Mouse (Mus musculus) brown adipose tissue, adult 24 weeks (tissue): ENCODE results near the gene Bcl2. TPM values are rescaled to one million over a fixed set of nuclear protein-coding genes. Genes with fewer than 3 reads are reported as not detected.

Source experiments
- H3K27ac ChIP-seq: fragments of 200-500 bp; replicated peaks from 2 replicates; pipeline ENCODE4 v1.5.1; 2012; ENCODE audit warnings: low read depth, mild to moderate bottlenecking, low read length
- H3K4me1 ChIP-seq: fragments of 200-500 bp; 2 replicates; pipeline ENCODE4 v1.6.1; 2012; ENCODE audit warnings: low read length, mixed read lengths; ENCODE audit not compliant: control insufficient read depth, insufficient read depth, insufficient read length
- H3K4me3 ChIP-seq: fragments of 200-500 bp; 2 replicates; pipeline ENCODE4 v1.5.1; 2012; ENCODE audit warnings: low read depth, mild to moderate bottlenecking, low read length, moderate library complexity; ENCODE audit not compliant: insufficient read depth
- polyA plus RNA-seq: library from polyadenylated mRNA; stranded (reverse); fragments of >200 nt; gene quantifications from 2 replicates; pipeline ENCODE4 v1.2.4, GENCODE M21; 2012; ENCODE audit not compliant: missing spikeins, insufficient read depth, insufficient read length

Bcl2 gene
- 0.71 and 1.3 TPM in 2 replicates for polyA plus RNA-seq

DNA sequence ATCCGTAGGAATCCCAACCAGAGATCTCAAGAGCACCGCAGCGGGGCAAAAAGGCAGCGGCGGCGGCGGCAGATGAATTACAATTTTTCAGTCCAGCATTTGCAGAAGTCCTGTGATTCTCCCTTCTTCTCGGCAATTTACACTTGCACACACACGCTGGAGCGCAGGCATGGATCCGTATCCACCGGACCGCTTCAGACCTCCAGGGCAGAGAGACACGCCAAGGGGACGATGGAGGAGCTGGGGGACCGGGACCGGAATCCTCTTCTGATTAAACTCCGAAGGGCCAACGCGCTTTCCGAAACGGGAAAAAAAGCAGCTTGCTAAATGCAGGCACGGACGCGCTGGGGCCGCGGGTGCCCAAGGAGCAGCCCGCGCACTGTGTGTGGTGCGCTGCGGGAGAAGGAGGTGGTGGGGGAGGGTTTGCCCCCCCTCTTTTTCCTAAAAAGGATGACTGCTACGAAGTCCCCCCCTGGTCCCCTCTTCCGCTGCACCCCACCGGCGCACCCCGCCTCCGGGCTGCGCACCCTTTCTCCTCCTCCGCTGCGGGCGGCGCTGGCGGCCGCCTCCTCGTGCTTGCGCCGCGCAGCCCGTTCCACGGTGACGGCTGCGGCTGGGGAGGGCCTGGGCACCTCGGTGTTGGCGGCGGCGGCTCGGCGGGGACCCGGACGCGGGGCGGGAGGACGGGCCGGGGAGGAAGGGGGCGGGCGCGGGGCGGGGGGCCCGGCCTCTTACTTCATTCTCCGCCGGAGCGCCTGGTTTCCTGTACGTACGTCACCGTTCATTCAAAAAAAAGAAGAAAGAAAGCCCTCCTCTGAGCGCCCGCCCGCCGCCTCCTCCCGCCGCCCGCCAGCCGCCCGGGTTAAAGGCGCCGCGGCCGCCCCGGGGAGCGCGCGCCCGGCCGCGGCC lies at the start of gene Bcl2:
TSS of gene Bcl2 (minus strand) at position 654 of the 909 bp plus-strand sequence.
- Histone ChIP-seq H3K27ac (peak within 1 kb of the TSS; percentile 72), H3K4me3 (peak within 1 kb of the TSS; percentile 91), H3K4me1 (peaks cover 3% of the 10 kb centered on the region; the same call in 1 of the 2 replicates)

- Histone ChIP-seq H3K4me1 (0 out of 2 replicates have a peak, but pooled peaks cover 4% of the 10 kb centered on the region), H3K27ac (no peak overlapping the region), H3K4me3 (no peak overlapping the region)
Measured at GRCm38 (mm10) chr1:106760750-106761149, 46.7 kb upstream of the Bcl2 start.

GRCm38 (mm10) chr1:106759572-106760435 lies 45.7 kb upstream of the Bcl2 start, which contains the start of gene Kdsr:
Gene Kdsr, minus strand, starts transcription at chr1:106759727.
- H3K27ac ChIP-seq = peak within 1 kb of the TSS; percentile 71
- 0 out of 2 replicates have a peak, but pooled peaks cover 4% of the 10 kb centered on the region for H3K4me1 ChIP-seq
- peak within 1 kb of the TSS; percentile 78 for H3K4me3 ChIP-seq

DNA sequence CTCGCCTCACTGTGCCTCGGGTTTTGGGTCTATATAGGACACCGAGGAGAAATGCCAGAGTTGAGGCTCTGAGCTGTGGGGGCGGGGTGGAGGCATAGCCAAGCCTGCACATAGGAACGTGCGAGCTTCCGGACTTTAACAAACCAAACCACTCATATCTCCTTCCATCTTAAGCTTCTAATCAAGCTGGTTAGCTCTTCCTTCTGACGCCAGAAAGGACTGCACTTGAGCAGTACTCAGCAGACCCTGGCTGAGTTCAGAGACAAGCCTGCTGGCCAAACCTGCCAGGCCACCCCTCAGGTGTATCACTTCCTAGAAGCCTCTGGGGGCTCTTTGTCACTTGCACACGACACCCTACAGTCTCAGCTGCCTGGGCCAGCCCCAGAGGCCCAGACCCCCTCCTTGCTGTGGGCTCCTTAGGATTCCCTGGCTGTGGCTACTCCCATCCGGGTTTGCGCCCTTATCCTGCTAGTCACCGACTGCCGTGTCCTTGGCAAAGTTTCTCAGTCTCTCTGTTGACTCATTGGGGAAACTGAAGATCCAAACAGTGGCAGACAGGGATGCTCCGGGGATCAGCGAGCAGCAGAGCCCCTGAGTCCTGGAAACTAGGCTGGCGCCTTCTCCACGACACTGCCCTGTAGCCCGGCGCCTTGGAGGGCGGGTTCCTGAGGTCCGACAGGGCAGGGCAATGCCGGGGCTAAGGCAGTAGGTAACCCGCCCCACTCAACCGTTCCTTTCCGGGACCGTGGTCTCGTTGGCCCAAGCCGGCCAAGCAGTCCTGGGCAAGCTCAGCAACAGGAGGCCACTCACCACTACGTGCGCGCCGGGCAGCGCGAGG lies 44.9 kb upstream of the Bcl2 start:
- 0 out of 2 replicates have a peak, but pooled peaks cover 4% of the 10 kb centered on the region for H3K4me1 ChIP-seq
- peak overlapping the region; percentile 78 for H3K4me3 ChIP-seq
- peak overlapping the region; percentile 52 for H3K27ac ChIP-seq

GRCm38 (mm10) chr1:106756633-106757032 lies 42.6 kb upstream of the Bcl2 start:
- no peak overlapping the region for H3K4me3 ChIP-seq
- H3K27ac ChIP-seq = no peak overlapping the region
- peaks cover 10% of the 10 kb centered on the region for H3K4me1 ChIP-seq

- H3K4me1 ChIP-seq = peaks cover 6% of the 10 kb centered on the region
- H3K4me3 ChIP-seq = no peak overlapping the region
- H3K27ac ChIP-seq = no peak overlapping the region
Measured at GRCm38 (mm10) chr1:106752013-106752412, 37.9 kb upstream of the Bcl2 start.

DNA sequence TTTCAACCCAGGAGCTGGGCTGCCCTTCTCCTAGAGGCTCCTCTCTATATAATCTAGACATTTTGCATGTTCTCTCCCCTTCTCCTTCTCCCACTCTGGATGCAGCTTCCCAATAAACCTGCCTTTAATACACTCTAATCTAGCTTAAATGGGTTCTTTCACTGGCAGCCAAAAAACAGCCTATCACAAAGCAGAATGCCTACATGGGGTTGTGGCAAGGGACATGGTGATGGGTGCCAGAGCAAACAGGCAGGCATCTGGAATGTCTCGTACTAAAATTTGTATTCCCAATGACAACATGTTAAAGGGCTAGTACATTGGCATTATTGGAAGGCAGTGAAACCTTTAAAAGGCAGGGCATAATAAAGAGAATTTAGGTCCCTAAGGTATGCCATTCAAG lies 36.6 kb upstream of the Bcl2 start:
- Histone ChIP-seq H3K4me1 (peaks cover 6% of the 10 kb centered on the region), H3K27ac (no peak overlapping the region), H3K4me3 (no peak overlapping the region)

GRCm38 (mm10) chr1:106748555-106749315 lies 34.7 kb upstream of the Bcl2 start:
- Histone ChIP-seq H3K4me1 (peaks cover 6% of the 10 kb centered on the region), H3K27ac (no peak overlapping the region), H3K4me3 (no peak overlapping the region)

GRCm38 (mm10) chr1:106742980-106743379 lies 28.9 kb upstream of the Bcl2 start:
- Histone ChIP-seq H3K4me3 (no peak overlapping the region), H3K27ac (no peak overlapping the region), H3K4me1 (no peaks in the 10 kb centered on the region)

GRCm38 (mm10) chr1:106740735-106741134 lies 26.7 kb upstream of the Bcl2 start:
- no peaks in the 10 kb centered on the region for H3K4me1 ChIP-seq
- no peak overlapping the region for H3K27ac ChIP-seq
- H3K4me3 ChIP-seq = no peak overlapping the region

- no peaks in the 10 kb centered on the region for H3K4me1 ChIP-seq
- H3K4me3 ChIP-seq = no peak overlapping the region
- no peak overlapping the region for H3K27ac ChIP-seq
Measured at GRCm38 (mm10) chr1:106739810-106740209, 25.7 kb upstream of the Bcl2 start.

DNA sequence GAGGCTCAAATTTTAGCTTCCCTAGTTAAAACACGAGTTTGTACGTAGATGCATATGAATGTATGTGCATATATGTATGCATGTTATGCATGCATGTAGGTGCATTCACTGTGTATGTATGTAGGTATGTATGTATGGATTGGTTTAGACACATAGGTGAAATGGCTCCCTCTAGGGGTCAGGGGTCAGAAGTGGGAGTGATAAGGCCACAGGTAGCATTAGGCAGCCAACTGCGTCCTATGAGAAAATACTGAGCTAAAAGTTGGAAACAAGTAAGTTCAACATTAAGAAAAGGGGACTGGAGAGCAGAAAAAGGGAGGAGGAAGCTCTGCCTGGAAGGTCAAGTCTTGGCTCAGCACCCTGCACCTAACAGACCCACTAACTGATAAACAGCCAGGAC lies 24.0 kb upstream of the Bcl2 start:
- no peaks in the 10 kb centered on the region for H3K4me1 ChIP-seq
- no peak overlapping the region for H3K27ac ChIP-seq
- H3K4me3 ChIP-seq = no peak overlapping the region

DNA sequence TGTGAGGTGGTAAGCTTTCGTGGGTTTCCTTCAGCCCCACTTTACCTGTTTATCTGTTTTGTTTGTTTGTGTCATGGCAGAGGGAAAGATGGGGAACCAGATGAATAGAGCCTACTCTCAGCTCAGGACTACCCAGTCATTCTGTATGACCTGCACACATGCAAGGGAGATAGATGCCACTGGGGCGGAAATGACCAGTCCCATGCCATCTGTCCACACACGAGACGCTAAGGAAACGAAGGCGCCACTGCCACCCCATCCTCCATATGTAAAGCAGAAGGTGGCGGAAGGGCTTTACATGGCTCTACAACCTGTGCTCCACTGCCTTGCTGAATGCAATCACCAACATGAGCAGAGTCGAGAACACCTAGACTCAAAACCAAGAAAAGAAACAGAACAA lies 22.1 kb upstream of the Bcl2 start:
- no peak overlapping the region for H3K4me3 ChIP-seq

GRCm38 (mm10) chr1:106735586-106735985 lies 21.5 kb upstream of the Bcl2 start:
- H3K4me3 ChIP-seq = no peak overlapping the region
- no peak overlapping the region for H3K27ac ChIP-seq
- no peaks in the 10 kb centered on the region for H3K4me1 ChIP-seq

More for the DNA sequence above, 22.1 kb upstream of the Bcl2 start:
- H3K4me1 ChIP-seq = no peaks in the 10 kb centered on the region
- H3K27ac ChIP-seq = no peak overlapping the region
